Mouse (Mus musculus) heart, embryonic 16.5 days (tissue): ENCODE measurements at regions not wholly inside any gene's neighbourhood (a gene's known extent, or its start where the extent isn't known, plus 50 kb on each side); places are given as distances from the start of the nearest gene placed in this dataset.

ENCODE experiments used
- ATAC-seq: fragments of 200-750 bp; cut with Nextera tagmentation; replicated peaks from 2 replicates; pipeline ENCODE4 v1.8.0; 2017; ENCODE audit warnings: moderate number of reproducible peaks; ENCODE audit not compliant: insufficient read depth, low FRiP score; ENCODE audit errors: extremely low read depth
- H3K27ac ChIP-seq: fragments of 300-500 bp; sonication (generic); 2 replicates; pipeline ENCODE4 v1.5.1; 2014; ENCODE audit warnings: mild to moderate bottlenecking, low read length, control low read depth, moderate library complexity
- H3K27me3 ChIP-seq: fragments of 300-500 bp; sonication (generic); 2 replicates; pipeline ENCODE4 v1.6.1; 2014; ENCODE audit warnings: low read length, mixed read lengths; ENCODE audit not compliant: control insufficient read depth, insufficient read depth
- H3K36me3 ChIP-seq: fragments of 300-500 bp; sonication (generic); 2 replicates; pipeline ENCODE4 v1.6.1; 2014; ENCODE audit not compliant: control insufficient read depth, insufficient read depth
- H3K4me1 ChIP-seq: fragments of 300-500 bp; sonication (generic); 2 replicates; pipeline ENCODE4 v1.6.1; 2014; ENCODE audit warnings: low read length, mixed read lengths; ENCODE audit not compliant: control insufficient read depth, insufficient read depth
- H3K4me2 ChIP-seq: fragments of 300-500 bp; sonication (generic); 2 replicates; pipeline ENCODE4 v1.6.1; 2014; ENCODE audit warnings: low read depth, mild to moderate bottlenecking, control low read depth, low read length
- H3K4me3 ChIP-seq: fragments of 300-500 bp; sonication (generic); 2 replicates; pipeline ENCODE4 v1.5.1; 2014; ENCODE audit warnings: mild to moderate bottlenecking, control low read depth, low read length
- H3K9ac ChIP-seq: fragments of 300-500 bp; sonication (generic); 2 replicates; pipeline ENCODE4 v1.6.1; 2014; ENCODE audit warnings: low read length, control low read depth
- H3K9me3 ChIP-seq: fragments of 300-500 bp; sonication (generic); replicated peaks from 2 replicates; pipeline ENCODE4 v1.6.1; 2016; ENCODE audit warnings: low read length; ENCODE audit not compliant: control insufficient read depth
- whole genome bisulfite sequencing: fragments of 180-500 bp; shearing (Covaris S2); extraction: QIAGEN DNeasy Blood & Tissue Kit; methylation state at CpG from one replicate; pipeline ENCODE4 v1.1.7; 2014; 5-methylcytosine and 5-hydroxymethylcytosine counted together

GRCm38 (mm10) chr5:45121751-45122280 is 322.3 kb upstream of the Ldb2 start:
- Histone ChIP-seq H3K27me3 (no peaks in the 10 kb centered on the region), H3K36me3 (no peaks in the 10 kb centered on the region), H3K9me3 (no peaks in the 10 kb centered on the region), H3K4me3 (no peak overlapping the region), H3K9ac (no peak overlapping the region), H3K27ac (no peak overlapping the region), H3K4me2 (no peak overlapping the region), H3K4me1 (no peaks in the 10 kb centered on the region)
- WGBS, result 74% methylated on average over 2 of the region's 2 CpGs
- ATAC-seq, result no peak

- H3K4me3 ChIP-seq, result no peak overlapping the region
- no peak for ATAC-seq
- 90% methylated on average over 2 of the region's 2 CpGs for WGBS
- no peaks in the 10 kb centered on the region for H3K9me3 ChIP-seq
- no peak overlapping the region for H3K4me2 ChIP-seq
- H3K27ac ChIP-seq, result no peak overlapping the region
- no peak overlapping the region for H3K9ac ChIP-seq
- no peaks in the 10 kb centered on the region for H3K4me1 ChIP-seq
- H3K27me3 ChIP-seq, result no peaks in the 10 kb centered on the region
- no peaks in the 10 kb centered on the region for H3K36me3 ChIP-seq
Observed at GRCm38 (mm10) chr5:45119757-45120156, 320.3 kb upstream of the Ldb2 start.

GRCm38 (mm10) chr5:45111246-45111645 is 311.8 kb upstream of the Ldb2 start:
- ATAC-seq, result no peak
- H3K4me1 ChIP-seq, result no peaks in the 10 kb centered on the region
- 74% methylated on average over 4 of the region's 4 CpGs for WGBS
- no peaks in the 10 kb centered on the region for H3K36me3 ChIP-seq
- no peaks in the 10 kb centered on the region for H3K27me3 ChIP-seq
- no peak overlapping the region for H3K27ac ChIP-seq
- H3K9me3 ChIP-seq, result no peaks in the 10 kb centered on the region
- H3K9ac ChIP-seq, result no peak overlapping the region
- H3K4me2 ChIP-seq, result no peak overlapping the region
- no peak overlapping the region for H3K4me3 ChIP-seq

- 47% methylated on average over 3 of the region's 3 CpGs for WGBS
- H3K4me3 ChIP-seq, result no peak overlapping the region
- no peak overlapping the region for H3K4me2 ChIP-seq
- no peaks in the 10 kb centered on the region for H3K27me3 ChIP-seq
- ATAC-seq, result no peak
- no peaks in the 10 kb centered on the region for H3K9me3 ChIP-seq
- no peaks in the 10 kb centered on the region for H3K4me1 ChIP-seq
- no peaks in the 10 kb centered on the region for H3K36me3 ChIP-seq
- H3K9ac ChIP-seq, result no peak overlapping the region
- H3K27ac ChIP-seq, result no peak overlapping the region
Observed at GRCm38 (mm10) chr5:45110797-45111196, 311.3 kb upstream of the Ldb2 start.

GRCm38 (mm10) chr5:45105236-45105816 is 305.8 kb upstream of the Ldb2 start:
- 75% methylated on average over 9 of the region's 9 CpGs for WGBS
- Histone ChIP-seq H3K4me3 (no peak overlapping the region), H3K27ac (no peak overlapping the region), H3K9me3 (no peaks in the 10 kb centered on the region), H3K4me2 (no peak overlapping the region), H3K36me3 (no peaks in the 10 kb centered on the region), H3K4me1 (no peaks in the 10 kb centered on the region), H3K9ac (no peak overlapping the region), H3K27me3 (no peaks in the 10 kb centered on the region)
- no peak for ATAC-seq

GRCm38 (mm10) chr5:45103763-45104428 is 304.4 kb upstream of the Ldb2 start:
- WGBS, result 77% methylated on average over 6 of the region's 6 CpGs
- no peaks in the 10 kb centered on the region for H3K36me3 ChIP-seq
- H3K9me3 ChIP-seq, result no peaks in the 10 kb centered on the region
- H3K4me1 ChIP-seq, result no peaks in the 10 kb centered on the region
- no peak overlapping the region for H3K9ac ChIP-seq
- H3K27me3 ChIP-seq, result no peaks in the 10 kb centered on the region
- H3K4me3 ChIP-seq, result no peak overlapping the region
- no peak for ATAC-seq
- H3K4me2 ChIP-seq, result no peak overlapping the region
- H3K27ac ChIP-seq, result no peak overlapping the region

GRCm38 (mm10) chr5:45102661-45103060 is 303.2 kb upstream of the Ldb2 start:
- no peak overlapping the region for H3K9ac ChIP-seq
- no peak overlapping the region for H3K4me2 ChIP-seq
- ATAC-seq, result no peak
- WGBS, result 47% methylated on average over 3 of the region's 3 CpGs
- no peaks in the 10 kb centered on the region for H3K27me3 ChIP-seq
- H3K27ac ChIP-seq, result no peak overlapping the region
- H3K4me1 ChIP-seq, result no peaks in the 10 kb centered on the region
- no peak overlapping the region for H3K4me3 ChIP-seq
- no peaks in the 10 kb centered on the region for H3K9me3 ChIP-seq
- H3K36me3 ChIP-seq, result no peaks in the 10 kb centered on the region

GRCm38 (mm10) chr5:45101777-45102176 is 302.3 kb upstream of the Ldb2 start:
- ATAC-seq, result no peak
- no peak overlapping the region for H3K9ac ChIP-seq
- no peak overlapping the region for H3K4me2 ChIP-seq
- no peaks in the 10 kb centered on the region for H3K36me3 ChIP-seq
- H3K27ac ChIP-seq, result no peak overlapping the region
- no peaks in the 10 kb centered on the region for H3K27me3 ChIP-seq
- WGBS, result 71% methylated on average over 4 of the region's 4 CpGs
- no peak overlapping the region for H3K4me3 ChIP-seq
- no peaks in the 10 kb centered on the region for H3K4me1 ChIP-seq
- H3K9me3 ChIP-seq, result no peaks in the 10 kb centered on the region

- Histone ChIP-seq H3K4me2 (no peak overlapping the region), H3K27ac (no peak overlapping the region), H3K9ac (no peak overlapping the region), H3K4me3 (no peak overlapping the region), H3K27me3 (no peaks in the 10 kb centered on the region), H3K36me3 (no peaks in the 10 kb centered on the region), H3K9me3 (no peaks in the 10 kb centered on the region), H3K4me1 (no peaks in the 10 kb centered on the region)
- WGBS, result 82% methylated on average over 2 of the region's 2 CpGs
- no peak for ATAC-seq
Observed at GRCm38 (mm10) chr5:45099082-45099481, 299.6 kb upstream of the Ldb2 start.
